Mouse (Mus musculus) midbrain, embryonic 14.5 days (tissue): ENCODE results near the gene Ahr. TPM values are rescaled to one million over a fixed set of nuclear protein-coding genes. Genes with fewer than 3 reads are reported as not detected.

Experiments
- ATAC-seq: fragments of 200-750 bp; cut with Nextera tagmentation; 2 replicates; pipeline ENCODE4 v1.8.0; 2017; ENCODE audit warnings: moderate number of reproducible peaks, moderate library complexity; ENCODE audit not compliant: low FRiP score, low TSS enrichment
- DNase-seq: peaks from one replicate; pipeline ENCODE4 v3.0.0-alpha.2; 2015
- H3K27ac ChIP-seq: fragments of 300-500 bp; sonication (generic); replicated peaks from 2 replicates; pipeline ENCODE4 v1.5.1; 2014; ENCODE audit warnings: mild to moderate bottlenecking, low read depth, low read length, moderate library complexity
- H3K27me3 ChIP-seq: fragments of 300-500 bp; sonication (generic); 2 replicates; pipeline ENCODE4 v1.6.1; 2014; ENCODE audit warnings: low read length, control low read depth, mixed read lengths; ENCODE audit not compliant: control insufficient read depth, insufficient read depth
- H3K36me3 ChIP-seq: fragments of 300-500 bp; sonication (generic); 2 replicates; pipeline ENCODE4 v1.6.1; 2014; ENCODE audit warnings: low read length, control low read depth; ENCODE audit not compliant: control insufficient read depth, insufficient read depth
- H3K4me1 ChIP-seq: fragments of 300-500 bp; sonication (generic); 2 replicates; pipeline ENCODE4 v1.6.1; 2014; ENCODE audit warnings: mild to moderate bottlenecking, antibody characterized with exemption, low read length, control low read depth; ENCODE audit not compliant: control insufficient read depth, insufficient read depth
- H3K4me2 ChIP-seq: fragments of 300-500 bp; sonication (generic); 2 replicates; pipeline ENCODE4 v1.6.1; 2014; ENCODE audit warnings: mild to moderate bottlenecking, low read length, moderate library complexity
- H3K4me3 ChIP-seq: fragments of 300-500 bp; sonication (generic); replicated peaks from 2 replicates; pipeline ENCODE4 v1.5.1; 2014; ENCODE audit warnings: low read depth, low read length
- H3K9ac ChIP-seq: fragments of 300-500 bp; sonication (generic); replicated peaks from 2 replicates; pipeline ENCODE4 v1.6.1; 2014; ENCODE audit warnings: mild to moderate bottlenecking, low read length, moderate library complexity
- H3K9me3 ChIP-seq: fragments of 300-500 bp; sonication (generic); 2 replicates; pipeline ENCODE4 v1.6.1; 2016; ENCODE audit warnings: low read length, control low read depth, mixed read lengths; ENCODE audit not compliant: control insufficient read depth
- WGBS: fragments of 180-500 bp; shearing (Covaris S2); extraction: QIAGEN DNeasy Blood & Tissue Kit; methylation state at CpG from one replicate; pipeline ENCODE4 v1.1.7; 2014; 5-methylcytosine and 5-hydroxymethylcytosine counted together
- polyA plus RNA-seq: library from polyadenylated mRNA; unstranded; fragments of >200 nt; fragmentation: Nextera tagmentation; extraction: Ambion mirVana; gene quantifications from 2 replicates; pipeline ENCODE4 v1.2.1, GENCODE M21; 2014

Ahr gene
- polyA plus RNA-seq, 1 experiment from 2014 or later = 2.9 TPM

GRCm38 (mm10) chr12:35522585-35523103 lies 12.2 kb downstream of the Ahr start:
- Histone ChIP-seq H3K9me3 (no peaks in the 10 kb centered on the region), H3K4me2 (no peak overlapping the region), H3K27me3 (no peaks in the 10 kb centered on the region), H3K4me3 (no peak overlapping the region), H3K36me3 (no peaks in the 10 kb centered on the region), H3K4me1 (no peaks in the 10 kb centered on the region), H3K27ac (no peak overlapping the region), H3K9ac (no peak overlapping the region)
- 93% methylated on average over 9 of the region's 9 CpGs for WGBS
- ATAC-seq (no peak), DNase-seq (no peak)

GRCm38 (mm10) chr12:35515621-35516020 lies 19.2 kb downstream of the Ahr start:
- ATAC-seq (no peak), DNase-seq (no peak)
- Histone ChIP-seq H3K27ac (no peak overlapping the region), H3K9me3 (no peaks in the 10 kb centered on the region), H3K9ac (no peak overlapping the region), H3K4me2 (no peak overlapping the region), H3K27me3 (no peaks in the 10 kb centered on the region), H3K36me3 (no peaks in the 10 kb centered on the region), H3K4me1 (no peaks in the 10 kb centered on the region), H3K4me3 (no peak overlapping the region)
- WGBS = 78% methylated on average over 3 of the region's 3 CpGs

GRCm38 (mm10) chr12:35514671-35515070 lies 20.2 kb downstream of the Ahr start:
- Histone ChIP-seq H3K27me3 (no peaks in the 10 kb centered on the region), H3K36me3 (no peaks in the 10 kb centered on the region), H3K4me2 (no peak overlapping the region), H3K4me3 (no peak overlapping the region), H3K9ac (no peak overlapping the region), H3K27ac (no peak overlapping the region), H3K9me3 (no peaks in the 10 kb centered on the region), H3K4me1 (no peaks in the 10 kb centered on the region)
- ATAC-seq (no peak), DNase-seq (no peak)
- WGBS = 48% methylated on average over 2 of the region's 2 CpGs

GRCm38 (mm10) chr12:35510711-35511110 lies 24.1 kb downstream of the Ahr start:
- Histone ChIP-seq H3K27ac (no peak overlapping the region), H3K9me3 (no peaks in the 10 kb centered on the region)
- 95% methylated on average over 5 of the region's 5 CpGs for WGBS

GRCm38 (mm10) chr12:35506383-35506782 lies 28.5 kb downstream of the Ahr start:
- no peaks in the 10 kb centered on the region for H3K9me3 ChIP-seq
- H3K4me3 ChIP-seq = no peak overlapping the region
- H3K4me2 ChIP-seq = no peak overlapping the region
- DNase-seq (no peak), ATAC-seq (no peak)
- no peaks in the 10 kb centered on the region for H3K36me3 ChIP-seq
- H3K27me3 ChIP-seq = no peaks in the 10 kb centered on the region
- no peaks in the 10 kb centered on the region for H3K4me1 ChIP-seq
- H3K27ac ChIP-seq = no peak overlapping the region
- WGBS = 96% methylated on average over 2 of the region's 2 CpGs
- no peak overlapping the region for H3K9ac ChIP-seq

More at GRCm38 (mm10) chr12:35510711-35511110, 24.1 kb downstream of the Ahr start:
- Histone ChIP-seq H3K4me2 (no peak overlapping the region), H3K9ac (no peak overlapping the region), H3K36me3 (no peaks in the 10 kb centered on the region), H3K4me1 (no peaks in the 10 kb centered on the region), H3K4me3 (no peak overlapping the region), H3K27me3 (no peaks in the 10 kb centered on the region)
- no peak for ATAC-seq
- no peak for DNase-seq

GRCm38 (mm10) chr12:35504081-35504480 lies 30.8 kb downstream of the Ahr start:
- Histone ChIP-seq H3K36me3 (no peaks in the 10 kb centered on the region), H3K4me1 (no peaks in the 10 kb centered on the region), H3K27me3 (no peaks in the 10 kb centered on the region), H3K9ac (no peak overlapping the region), H3K4me3 (no peak overlapping the region), H3K4me2 (no peak overlapping the region), H3K27ac (no peak overlapping the region), H3K9me3 (no peaks in the 10 kb centered on the region)
- no peak for ATAC-seq
- WGBS = 92% methylated on average over 15 of the region's 15 CpGs
- DNase-seq = no peak

GRCm38 (mm10) chr12:35503586-35503985 lies 31.3 kb downstream of the Ahr start:
- Histone ChIP-seq H3K27ac (no peak overlapping the region), H3K36me3 (no peaks in the 10 kb centered on the region), H3K4me3 (no peak overlapping the region), H3K4me2 (no peak overlapping the region), H3K27me3 (no peaks in the 10 kb centered on the region), H3K4me1 (no peaks in the 10 kb centered on the region), H3K9me3 (no peaks in the 10 kb centered on the region), H3K9ac (no peak overlapping the region)
- 92% methylated on average over 7 of the region's 7 CpGs for WGBS
- no peak for ATAC-seq
- DNase-seq = no peak

- Histone ChIP-seq H3K36me3 (no peaks in the 10 kb centered on the region), H3K27me3 (no peaks in the 10 kb centered on the region), H3K9me3 (no peaks in the 10 kb centered on the region), H3K4me3 (no peak overlapping the region), H3K4me2 (no peak overlapping the region), H3K27ac (no peak overlapping the region), H3K4me1 (no peaks in the 10 kb centered on the region), H3K9ac (no peak overlapping the region)
- ATAC-seq (no peak), DNase-seq (no peak)
- 20% methylated on average over 2 of the region's 2 CpGs for WGBS
Observed at GRCm38 (mm10) chr12:35501476-35501875, 33.4 kb downstream of the Ahr start.

GRCm38 (mm10) chr12:35495195-35495594 lies 39.6 kb downstream of the Ahr start:
- H3K9me3 ChIP-seq = no peaks in the 10 kb centered on the region
- H3K4me2 ChIP-seq = no peak overlapping the region
- 85% methylated on average over 4 of the region's 4 CpGs for WGBS
- ATAC-seq (no peak), DNase-seq (no peak)
- H3K27me3 ChIP-seq = no peaks in the 10 kb centered on the region
- no peak overlapping the region for H3K27ac ChIP-seq
- no peaks in the 10 kb centered on the region for H3K4me1 ChIP-seq
- H3K4me3 ChIP-seq = no peak overlapping the region
- no peak overlapping the region for H3K9ac ChIP-seq
- H3K36me3 ChIP-seq = no peaks in the 10 kb centered on the region
